Mouse (Mus musculus): Measurements from ENCODE around the gene Cpe. TPM values are rescaled to one million over a fixed set of nuclear protein-coding genes. Genes with fewer than 3 reads are reported as not detected.

Gene Cpe
- polyA plus RNA-seq, 2 experiments = 132 to 194 TPM

GRCm38 (mm10) chr8:64644108-64645005, 48.5 kb downstream of the Cpe start:
- ATAC-seq (ENCODE audit: low FRiP score, low read depth) (no peak), DNase-seq (ENCODE audit: low spot score) (no peak)
- no peaks in the 10 kb centered on the region for H3K27me3 ChIP-seq (ENCODE audit: control insufficient read depth, insufficient read depth, low read length)
- no peak overlapping the region for H3K27ac ChIP-seq (replicated peaks; ENCODE audit: low read depth, low read length)
- H3K4me3 ChIP-seq (replicated peaks; ENCODE audit: low read length) = no peak overlapping the region
- H3K4me2 ChIP-seq (replicated peaks; ENCODE audit: low read depth, low read length, severe bottlenecking) = no peak overlapping the region
- TF ChIP-seq POLR2A (IDR thresholded peaks at IDR 0.05; ENCODE audit: borderline replicate concordance, extremely low read depth, insufficient read depth, insufficient read length) = no peak
- H3K36me3 ChIP-seq (ENCODE audit: control insufficient read depth, insufficient read depth, low read length) = no peaks in the 10 kb centered on the region
- no peak overlapping the region for H3K9ac ChIP-seq (ENCODE audit: low read depth, low read length, severe bottlenecking)
- no peaks in the 10 kb centered on the region for H3K9me3 ChIP-seq (ENCODE audit: control insufficient read depth, low read length)
- 83% methylated on average over 12 of the region's 12 CpGs for WGBS
- no peaks in the 10 kb centered on the region for H3K4me1 ChIP-seq (ENCODE audit: control insufficient read depth, insufficient read depth, low read length)

- ATAC-seq (ENCODE audit: low FRiP score, low read depth) = no peak
- no peaks in the 10 kb centered on the region for H3K9me3 ChIP-seq (ENCODE audit: control insufficient read depth, low read length)
- no peak overlapping the region for H3K27ac ChIP-seq (replicated peaks; ENCODE audit: low read depth, low read length)
- no peak for TF ChIP-seq POLR2A (IDR thresholded peaks at IDR 0.05; ENCODE audit: borderline replicate concordance, extremely low read depth, insufficient read depth, insufficient read length)
- H3K27me3 ChIP-seq (ENCODE audit: control insufficient read depth, insufficient read depth, low read length) = no peaks in the 10 kb centered on the region
- WGBS = 83% methylated on average over 4 of the region's 4 CpGs
- H3K4me1 ChIP-seq (ENCODE audit: control insufficient read depth, insufficient read depth, low read length) = no peaks in the 10 kb centered on the region
- H3K4me2 ChIP-seq (replicated peaks; ENCODE audit: low read depth, low read length, severe bottlenecking) = no peak overlapping the region
- H3K9ac ChIP-seq (ENCODE audit: low read depth, low read length, severe bottlenecking) = no peak overlapping the region
- H3K36me3 ChIP-seq (ENCODE audit: control insufficient read depth, insufficient read depth, low read length) = no peaks in the 10 kb centered on the region
- no peak for DNase-seq (ENCODE audit: low spot score)
- no peak overlapping the region for H3K4me3 ChIP-seq (replicated peaks; ENCODE audit: low read length)
Observed at GRCm38 (mm10) chr8:64643382-64643781, 49.5 kb downstream of the Cpe start.

GRCm38 (mm10) chr8:64642799-64643198, 50.1 kb downstream of the Cpe start:
- WGBS = 92% methylated on average over 3 of the region's 3 CpGs
- no peaks in the 10 kb centered on the region for H3K9me3 ChIP-seq (ENCODE audit: control insufficient read depth, low read length)
- no peak for DNase-seq (ENCODE audit: low spot score)

GRCm38 (mm10) chr8:64640599-64640998, 52.3 kb downstream of the Cpe start:
- Histone ChIP-seq H3K27ac (replicated peaks; ENCODE audit: low read depth, low read length) (no peak overlapping the region), H3K36me3 (ENCODE audit: control insufficient read depth, insufficient read depth, low read length) (no peaks in the 10 kb centered on the region), H3K4me3 (replicated peaks; ENCODE audit: low read length) (no peak overlapping the region), H3K9ac (ENCODE audit: low read depth, low read length, severe bottlenecking) (no peak overlapping the region), H3K9me3 (ENCODE audit: control insufficient read depth, low read length) (no peaks in the 10 kb centered on the region), H3K4me2 (replicated peaks; ENCODE audit: low read depth, low read length, severe bottlenecking) (no peak overlapping the region), H3K27me3 (ENCODE audit: control insufficient read depth, insufficient read depth, low read length) (no peaks in the 10 kb centered on the region), H3K4me1 (ENCODE audit: control insufficient read depth, insufficient read depth, low read length) (no peaks in the 10 kb centered on the region)
- TF ChIP-seq POLR2A (IDR thresholded peaks at IDR 0.05; ENCODE audit: borderline replicate concordance, extremely low read depth, insufficient read depth, insufficient read length) = no peak
- WGBS = 81% methylated on average over 1 of the region's 1 CpGs
- ATAC-seq (ENCODE audit: low FRiP score, low read depth) (no peak), DNase-seq (ENCODE audit: low spot score) (no peak)

More at GRCm38 (mm10) chr8:64642799-64643198, 50.1 kb downstream of the Cpe start:
- TF ChIP-seq POLR2A (IDR thresholded peaks at IDR 0.05; ENCODE audit: borderline replicate concordance, extremely low read depth, insufficient read depth, insufficient read length) = no peak
- Histone ChIP-seq H3K27me3 (ENCODE audit: control insufficient read depth, insufficient read depth, low read length) (no peaks in the 10 kb centered on the region), H3K4me2 (replicated peaks; ENCODE audit: low read depth, low read length, severe bottlenecking) (no peak overlapping the region), H3K36me3 (ENCODE audit: control insufficient read depth, insufficient read depth, low read length) (no peaks in the 10 kb centered on the region), H3K4me1 (ENCODE audit: control insufficient read depth, insufficient read depth, low read length) (no peaks in the 10 kb centered on the region), H3K27ac (replicated peaks; ENCODE audit: low read depth, low read length) (no peak overlapping the region), H3K4me3 (replicated peaks; ENCODE audit: low read length) (no peak overlapping the region), H3K9ac (ENCODE audit: low read depth, low read length, severe bottlenecking) (no peak overlapping the region)
- ATAC-seq (ENCODE audit: low FRiP score, low read depth) = no peak

- Histone ChIP-seq H3K9ac (ENCODE audit: low read depth, low read length, severe bottlenecking) (no peak overlapping the region), H3K27me3 (ENCODE audit: control insufficient read depth, insufficient read depth, low read length) (no peaks in the 10 kb centered on the region), H3K9me3 (ENCODE audit: control insufficient read depth, low read length) (no peaks in the 10 kb centered on the region), H3K4me1 (ENCODE audit: control insufficient read depth, insufficient read depth, low read length) (no peaks in the 10 kb centered on the region), H3K27ac (replicated peaks; ENCODE audit: low read depth, low read length) (no peak overlapping the region), H3K36me3 (ENCODE audit: control insufficient read depth, insufficient read depth, low read length) (no peaks in the 10 kb centered on the region), H3K4me3 (replicated peaks; ENCODE audit: low read length) (no peak overlapping the region), H3K4me2 (replicated peaks; ENCODE audit: low read depth, low read length, severe bottlenecking) (no peak overlapping the region)
- WGBS = 61% methylated on average over 5 of the region's 5 CpGs
- TF ChIP-seq POLR2A (IDR thresholded peaks at IDR 0.05; ENCODE audit: borderline replicate concordance, extremely low read depth, insufficient read depth, insufficient read length) = no peak
- no peak for DNase-seq (ENCODE audit: low spot score)
- ATAC-seq (ENCODE audit: low FRiP score, low read depth) = no peak
Observed at GRCm38 (mm10) chr8:64639676-64640075, 53.2 kb downstream of the Cpe start.

Data from limb, embryonic 14.5 days (tissue).